Mouse (Mus musculus): Measurements from ENCODE around the gene Hsd3b7. TPM values are rescaled to one million over a fixed set of nuclear protein-coding genes. Genes with fewer than 3 reads are reported as not detected.

Gene Hsd3b7
- polyA plus RNA-seq, 2 experiments, result 44.8 TPM

DNA sequence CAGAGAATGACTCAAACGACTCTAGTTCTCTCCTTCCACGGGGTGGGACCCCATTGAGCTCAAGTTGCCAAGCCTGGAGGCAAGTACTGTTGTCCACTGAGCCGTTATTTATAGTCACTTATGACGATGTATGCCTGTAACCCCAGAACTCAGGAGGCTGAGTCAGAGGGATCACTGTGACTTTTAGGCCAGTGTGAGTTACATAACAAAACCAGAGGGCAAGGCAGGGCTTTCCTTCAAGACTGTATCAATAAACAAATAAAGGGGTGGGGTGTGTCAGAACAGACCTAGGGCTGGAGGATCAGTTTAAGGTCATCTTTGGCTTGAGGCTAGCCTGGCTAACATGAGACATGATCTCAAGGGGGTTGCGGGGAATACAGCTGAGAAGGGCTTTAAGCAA is 50.5 kb downstream of the Hsd3b7 start:
- Histone ChIP-seq H3K4me3 (ENCODE audit: insufficient read depth in 1 of 2, low read depth in 2 of 2, low read length in 2 of 2) (no peak overlapping the region), H3K27ac (no peak overlapping the region), H3K27me3 (ENCODE audit: control insufficient read depth, insufficient read depth, low read length) (no peaks in the 10 kb centered on the region), H3K36me3 (replicated peaks; ENCODE audit: control insufficient read depth, insufficient read depth, low read depth) (no peaks in the 10 kb centered on the region), H3K9ac (replicated peaks) (no peak overlapping the region), H3K4me2 (ENCODE audit: low read depth) (no peak overlapping the region), H3K9me3 (ENCODE audit: control insufficient read depth, low read length) (no peaks in the 10 kb centered on the region), H3K4me1 (replicated peaks; ENCODE audit: control insufficient read depth in 2 of 2, insufficient read depth in 2 of 2, low read length in 1 of 2) (0 out of 4 replicates have a peak, but pooled peaks cover 0 to 7% of the 10 kb centered on the region in 2 experiments)
- TF ChIP-seq CTCF (IDR thresholded peaks at IDR 0.05; ENCODE audit: low read depth), result no peak
- no peak for TF ChIP-seq EP300 (IDR thresholded peaks at IDR 0.05; ENCODE audit: low read depth)
- DNase-seq (ENCODE audit: low read depth in 3 of 3, low spot score in 3 of 3) (no peak), ATAC-seq (ENCODE audit: insufficient read depth) (no peak)
- WGBS (ENCODE audit: insufficient replicate concordance), result 63% methylated on average over 5 of the region's 5 CpGs

Other genes starting within 250 kb of the Hsd3b7 start
- gene Tmem265, start 239.2 kb upstream of the Hsd3b7 start, polyA plus RNA-seq (2012; rRNA removed), result 0.77 and 1.0 TPM in 2 replicates
- 1.4 and 1.7 TPM in 2 replicates for gene Tmem265, start 239.2 kb upstream of the Hsd3b7 start, polyA plus RNA-seq (2014; fragmentation: Nextera tagmentation; extraction: Ambion mirVana)
- gene Phkg2, start 227.3 kb upstream of the Hsd3b7 start, polyA plus RNA-seq (2012; rRNA removed), result 24.9 and 27.3 TPM in 2 replicates
- gene Phkg2, start 227.3 kb upstream of the Hsd3b7 start, polyA plus RNA-seq (2014; fragmentation: Nextera tagmentation; extraction: Ambion mirVana), result 18.5 and 21.7 TPM in 2 replicates
- gene Ccdc189, start 212.0 kb upstream of the Hsd3b7 start, polyA plus RNA-seq (2012; rRNA removed), result 4.4 and 5.4 TPM in 2 replicates
- gene Ccdc189, start 212.0 kb upstream of the Hsd3b7 start, polyA plus RNA-seq (2014; fragmentation: Nextera tagmentation; extraction: Ambion mirVana), result 6.8 and 7.5 TPM in 2 replicates
- gene Rnf40, start 211.8 kb upstream of the Hsd3b7 start, polyA plus RNA-seq (2012; rRNA removed), result 10.3 and 14.0 TPM in 2 replicates
- gene Rnf40, start 211.8 kb upstream of the Hsd3b7 start, polyA plus RNA-seq (2014; fragmentation: Nextera tagmentation; extraction: Ambion mirVana), result 13.7 and 16.1 TPM in 2 replicates
- 1.6 and 1.9 TPM in 2 replicates for gene Zfp629, start 184.8 kb upstream of the Hsd3b7 start, polyA plus RNA-seq (2012; rRNA removed)
- 1.4 and 2.2 TPM in 2 replicates for gene Zfp629, start 184.8 kb upstream of the Hsd3b7 start, polyA plus RNA-seq (2014; fragmentation: Nextera tagmentation; extraction: Ambion mirVana)
- gene Bcl7c, start 91.7 kb upstream of the Hsd3b7 start, polyA plus RNA-seq (2012; rRNA removed), result 11.6 and 12.5 TPM in 2 replicates
- gene Bcl7c, start 91.7 kb upstream of the Hsd3b7 start, polyA plus RNA-seq (2014; fragmentation: Nextera tagmentation; extraction: Ambion mirVana), result 21.7 and 27.9 TPM in 2 replicates
- 2.6 and 4.3 TPM in 2 replicates for gene Ctf1, start 87.9 kb upstream of the Hsd3b7 start, polyA plus RNA-seq (2012; rRNA removed)
- 1.7 and 2.5 TPM in 2 replicates for gene Ctf1, start 87.9 kb upstream of the Hsd3b7 start, polyA plus RNA-seq (2014; fragmentation: Nextera tagmentation; extraction: Ambion mirVana)
- not detected in 2 replicates for gene Ctf2, start 68.4 kb upstream of the Hsd3b7 start, polyA plus RNA-seq (2012; rRNA removed)
- 0.05 and 0.15 TPM in 2 replicates for gene Ctf2, start 68.4 kb upstream of the Hsd3b7 start, polyA plus RNA-seq (2014; fragmentation: Nextera tagmentation; extraction: Ambion mirVana)
- 10.8 and 11.3 TPM in 2 replicates for gene Fbxl19, start 56.1 kb upstream of the Hsd3b7 start, polyA plus RNA-seq (2012; rRNA removed)
- 0.85 and 1.1 TPM in 2 replicates for gene Fbxl19, start 56.1 kb upstream of the Hsd3b7 start, polyA plus RNA-seq (2014; fragmentation: Nextera tagmentation; extraction: Ambion mirVana)
- 6.9 and 7.2 TPM in 2 replicates for gene Orai3, start 30.8 kb upstream of the Hsd3b7 start, polyA plus RNA-seq (2012; rRNA removed)
- gene Orai3, start 30.8 kb upstream of the Hsd3b7 start, polyA plus RNA-seq (2014; fragmentation: Nextera tagmentation; extraction: Ambion mirVana), result 3.9 and 4.9 TPM in 2 replicates
- 5.7 TPM in 2 replicates for gene Setd1a, start 23.9 kb upstream of the Hsd3b7 start, polyA plus RNA-seq (2012; rRNA removed)
- 10.5 and 12.3 TPM in 2 replicates for gene Setd1a, start 23.9 kb upstream of the Hsd3b7 start, polyA plus RNA-seq (2014; fragmentation: Nextera tagmentation; extraction: Ambion mirVana)
- 1.2 TPM in 1 of 2 replicates, not detected in the other for gene Gm49388, start 15.0 kb upstream of the Hsd3b7 start, polyA plus RNA-seq (2012; rRNA removed)
- gene Gm49388, start 15.0 kb upstream of the Hsd3b7 start, polyA plus RNA-seq (2014; fragmentation: Nextera tagmentation; extraction: Ambion mirVana), result not detected in 2 replicates
- 20.4 and 34.9 TPM in 2 replicates for gene Stx4a, start 23.7 kb downstream of the Hsd3b7 start, polyA plus RNA-seq (2012; rRNA removed)
- 7.2 and 8.1 TPM in 2 replicates for gene Stx4a, start 23.7 kb downstream of the Hsd3b7 start, polyA plus RNA-seq (2014; fragmentation: Nextera tagmentation; extraction: Ambion mirVana)
- 0.95 and 1.1 TPM in 2 replicates for gene Stx1b, start 23.9 kb downstream of the Hsd3b7 start, polyA plus RNA-seq (2012; rRNA removed)
- 0.05 and 0.21 TPM in 2 replicates for gene Stx1b, start 23.9 kb downstream of the Hsd3b7 start, polyA plus RNA-seq (2014; fragmentation: Nextera tagmentation; extraction: Ambion mirVana)
- gene Zfp646, start 75.6 kb downstream of the Hsd3b7 start, polyA plus RNA-seq (2012; rRNA removed), result 5.8 and 6.7 TPM in 2 replicates
- gene Zfp646, start 75.6 kb downstream of the Hsd3b7 start, polyA plus RNA-seq (2014; fragmentation: Nextera tagmentation; extraction: Ambion mirVana), result 4.6 and 5.1 TPM in 2 replicates
- 3.0 TPM in 2 replicates for gene Zfp668, start 76.2 kb downstream of the Hsd3b7 start, polyA plus RNA-seq (2012; rRNA removed)
- gene Zfp668, start 76.2 kb downstream of the Hsd3b7 start, polyA plus RNA-seq (2014; fragmentation: Nextera tagmentation; extraction: Ambion mirVana), result 3.9 and 4.3 TPM in 2 replicates
- 0.38 and 0.48 TPM in 2 replicates for gene Prss53, start 90.4 kb downstream of the Hsd3b7 start, polyA plus RNA-seq (2012; rRNA removed)
- gene Prss53, start 90.4 kb downstream of the Hsd3b7 start, polyA plus RNA-seq (2014; fragmentation: Nextera tagmentation; extraction: Ambion mirVana), result 0.05 and 0.29 TPM in 2 replicates
- gene Gm21974, start 94.8 kb downstream of the Hsd3b7 start, polyA plus RNA-seq (2012; rRNA removed), result not detected in 2 replicates
- gene Gm21974, start 94.8 kb downstream of the Hsd3b7 start, polyA plus RNA-seq (2014; fragmentation: Nextera tagmentation; extraction: Ambion mirVana), result not detected in 2 replicates
- gene Vkorc1, start 95.0 kb downstream of the Hsd3b7 start, polyA plus RNA-seq (2012; rRNA removed), result 74.0 and 104 TPM in 2 replicates
- gene Vkorc1, start 95.0 kb downstream of the Hsd3b7 start, polyA plus RNA-seq (2014; fragmentation: Nextera tagmentation; extraction: Ambion mirVana), result 107 and 116 TPM in 2 replicates
- gene Bckdk, start 103.5 kb downstream of the Hsd3b7 start, polyA plus RNA-seq (2012; rRNA removed), result 28.0 and 29.7 TPM in 2 replicates
- gene Bckdk, start 103.5 kb downstream of the Hsd3b7 start, polyA plus RNA-seq (2014; fragmentation: Nextera tagmentation; extraction: Ambion mirVana), result 68.3 and 76.0 TPM in 2 replicates
- 9.6 and 13.7 TPM in 2 replicates for gene Kat8, start 111.9 kb downstream of the Hsd3b7 start, polyA plus RNA-seq (2012; rRNA removed)
- 15.7 and 17.6 TPM in 2 replicates for gene Kat8, start 111.9 kb downstream of the Hsd3b7 start, polyA plus RNA-seq (2014; fragmentation: Nextera tagmentation; extraction: Ambion mirVana)
- gene Prss8, start 129.5 kb downstream of the Hsd3b7 start, polyA plus RNA-seq (2012; rRNA removed), result 8.3 and 12.6 TPM in 2 replicates
- gene Prss8, start 129.5 kb downstream of the Hsd3b7 start, polyA plus RNA-seq (2014; fragmentation: Nextera tagmentation; extraction: Ambion mirVana), result 9.8 and 10.3 TPM in 2 replicates
- 2.0 and 2.3 TPM in 2 replicates for gene Prss36, start 146.1 kb downstream of the Hsd3b7 start, polyA plus RNA-seq (2012; rRNA removed)
- 3.0 TPM in 2 replicates for gene Prss36, start 146.1 kb downstream of the Hsd3b7 start, polyA plus RNA-seq (2014; fragmentation: Nextera tagmentation; extraction: Ambion mirVana)
- 169 and 278 TPM in 2 replicates for gene Fus, start 166.9 kb downstream of the Hsd3b7 start, polyA plus RNA-seq (2012; rRNA removed)
- 15.8 and 17.1 TPM in 2 replicates for gene Fus, start 166.9 kb downstream of the Hsd3b7 start, polyA plus RNA-seq (2014; fragmentation: Nextera tagmentation; extraction: Ambion mirVana)
- 13.8 and 20.2 TPM in 2 replicates for gene Pycard, start 193.3 kb downstream of the Hsd3b7 start, polyA plus RNA-seq (2012; rRNA removed)
- 37.1 and 39.3 TPM in 2 replicates for gene Pycard, start 193.3 kb downstream of the Hsd3b7 start, polyA plus RNA-seq (2014; fragmentation: Nextera tagmentation; extraction: Ambion mirVana)
- gene Trim72, start 203.3 kb downstream of the Hsd3b7 start, polyA plus RNA-seq (2012; rRNA removed), result 0.03 and 0.04 TPM in 2 replicates
- not detected in 2 replicates for gene Trim72, start 203.3 kb downstream of the Hsd3b7 start, polyA plus RNA-seq (2014; fragmentation: Nextera tagmentation; extraction: Ambion mirVana)